Mouse (Mus musculus) heart, adult 2 months (tissue): ENCODE results near the gene Srcin1. TPM values are rescaled to one million over a fixed set of nuclear protein-coding genes. Genes with fewer than 3 reads are reported as not detected.

Source experiments
- DNase-seq, 2 experiments: peaks; one replicate each; pipeline ENCODE4 v3.0.0; 2021
- H3K27ac ChIP-seq: fragments of 200-600 bp; 2 replicates; pipeline ENCODE4 v1.8.1; 2022
- H3K27me3 ChIP-seq: fragments of 200-500 bp; 2 replicates; pipeline ENCODE4 v1.6.1; 2012; ENCODE audit warnings: mild to moderate bottlenecking, low read length, inconsistent platforms, mixed read lengths; ENCODE audit not compliant: control insufficient read depth, insufficient read depth
- H3K36me3 ChIP-seq: fragments of 200-500 bp; 2 replicates; pipeline ENCODE4 v1.6.1; 2012; ENCODE audit warnings: low read length, inconsistent platforms; ENCODE audit not compliant: control insufficient read depth, insufficient read depth
- H3K4me1 ChIP-seq: fragments of 200-500 bp; 2 replicates; pipeline ENCODE4 v1.6.1; 2011; ENCODE audit warnings: low read length; ENCODE audit not compliant: control insufficient read depth, insufficient read depth
- H3K4me3 ChIP-seq: fragments of 200-600 bp; 2 replicates; pipeline ENCODE4 v1.8.1; 2022
- H3K79me2 ChIP-seq: fragments of 200-500 bp; replicated peaks from 2 replicates; pipeline ENCODE4 v1.6.1; 2012; ENCODE audit warnings: mild to moderate bottlenecking, inconsistent platforms, low read length, moderate library complexity, mixed read lengths; ENCODE audit not compliant: control insufficient read depth, insufficient read depth
- H3K9ac ChIP-seq: fragments of 200-500 bp; 2 replicates; pipeline ENCODE4 v1.6.1; 2012; ENCODE audit warnings: low read depth, mild to moderate bottlenecking, control low read depth, inconsistent platforms, low read length, mixed read lengths
- CTCF ChIP-seq: fragments of 200-600 bp; IDR thresholded peaks from 2 replicates; pipeline ENCODE4 v1.8.1; 2022; ENCODE audit warnings: antibody characterized with exemption, mild to moderate bottlenecking, moderate library complexity
- EP300 ChIP-seq: fragments of 200-500 bp; IDR thresholded peaks from 2 replicates; pipeline ENCODE4 v1.6.1; 2011; ENCODE audit warnings: low read depth, low read length, control low read depth; ENCODE audit not compliant: insufficient read depth
- POLR2A ChIP-seq: fragments of 200-500 bp; IDR thresholded peaks from 2 replicates; pipeline ENCODE4 v1.6.1; 2011; ENCODE audit warnings: mild to moderate bottlenecking, low read depth, low read length, control low read depth; ENCODE audit not compliant: insufficient read depth
- WGBS: fragments of 180-500 bp; shearing (Covaris S2); methylation state at CpG from one replicate; pipeline ENCODE4 v1.1.7; 2018; 5-methylcytosine and 5-hydroxymethylcytosine counted together
- intact Hi-C: fragments of 180-260 bp; cut with DNase I; formaldehyde crosslinking; loops from one replicate; pipeline ENCODE4 v1.15.1; 2025
- polyA plus RNA-seq: library from polyadenylated mRNA; depleted of rRNA; stranded (reverse); fragments of >200 nt; gene quantifications from 2 replicates; pipeline ENCODE4 v1.2.3, GENCODE M21; 2012
- total RNA-seq, 2 experiments: library from RNA; stranded (reverse); gene quantifications; 2 replicates each; pipeline ENCODE4 v1.2.3; 2021

Gene Srcin1
- total and polyA plus RNA-seq, 3 experiments = 0.13 to 0.36 (median 0.31) TPM

GRCm38 (mm10) chr11:97502846-97503245, 73.1 kb downstream of the Srcin1 start:
- intact Hi-C loops = no loop called here
- H3K27ac ChIP-seq = no peak overlapping the region
- TF ChIP-seq CTCF (no peak), POLR2A (no peak), EP300 (no peak)
- 80% methylated on average over 4 of the region's 4 CpGs for WGBS
- no peak overlapping the region for H3K9ac ChIP-seq
- H3K4me3 ChIP-seq = no peak overlapping the region
- no peaks in the 10 kb centered on the region for H3K27me3 ChIP-seq
- DNase-seq = no peak
- H3K4me1 ChIP-seq = no peaks in the 10 kb centered on the region
- no peaks in the 10 kb centered on the region for H3K36me3 ChIP-seq
- no peaks in the 10 kb centered on the region for H3K79me2 ChIP-seq

DNA sequence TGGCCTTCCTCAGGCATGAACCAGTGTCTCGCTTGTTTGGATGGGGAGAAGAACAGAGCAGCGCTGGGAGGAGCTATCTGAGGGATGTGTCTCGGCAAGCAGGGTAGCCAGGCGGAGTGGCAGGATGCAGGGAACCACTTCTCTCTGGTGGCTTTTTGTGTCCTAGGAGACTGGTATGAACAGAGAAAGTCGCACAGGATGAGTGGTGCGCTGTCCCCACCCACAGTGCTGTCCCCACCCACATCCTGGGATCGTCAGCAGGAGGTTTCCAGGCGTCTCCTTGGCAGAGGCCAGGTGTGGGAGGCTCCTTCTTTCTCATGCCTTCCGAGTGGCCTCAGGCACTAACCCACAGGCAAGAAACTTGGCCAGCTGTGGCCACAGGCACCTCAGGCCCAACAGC, 73.6 kb downstream of the Srcin1 start:
- no peak for TF ChIP-seq CTCF
- TF ChIP-seq POLR2A = no peak
- no peak for TF ChIP-seq EP300
- WGBS = 43% methylated on average over 9 of the region's 9 CpGs
- Histone ChIP-seq H3K79me2 (no peaks in the 10 kb centered on the region), H3K4me3 (no peak overlapping the region), H3K36me3 (no peaks in the 10 kb centered on the region), H3K4me1 (no peaks in the 10 kb centered on the region), H3K27ac (no peak overlapping the region), H3K9ac (no peak overlapping the region), H3K27me3 (no peaks in the 10 kb centered on the region)
- intact Hi-C loops = no loop called here
- no peak for DNase-seq

DNA sequence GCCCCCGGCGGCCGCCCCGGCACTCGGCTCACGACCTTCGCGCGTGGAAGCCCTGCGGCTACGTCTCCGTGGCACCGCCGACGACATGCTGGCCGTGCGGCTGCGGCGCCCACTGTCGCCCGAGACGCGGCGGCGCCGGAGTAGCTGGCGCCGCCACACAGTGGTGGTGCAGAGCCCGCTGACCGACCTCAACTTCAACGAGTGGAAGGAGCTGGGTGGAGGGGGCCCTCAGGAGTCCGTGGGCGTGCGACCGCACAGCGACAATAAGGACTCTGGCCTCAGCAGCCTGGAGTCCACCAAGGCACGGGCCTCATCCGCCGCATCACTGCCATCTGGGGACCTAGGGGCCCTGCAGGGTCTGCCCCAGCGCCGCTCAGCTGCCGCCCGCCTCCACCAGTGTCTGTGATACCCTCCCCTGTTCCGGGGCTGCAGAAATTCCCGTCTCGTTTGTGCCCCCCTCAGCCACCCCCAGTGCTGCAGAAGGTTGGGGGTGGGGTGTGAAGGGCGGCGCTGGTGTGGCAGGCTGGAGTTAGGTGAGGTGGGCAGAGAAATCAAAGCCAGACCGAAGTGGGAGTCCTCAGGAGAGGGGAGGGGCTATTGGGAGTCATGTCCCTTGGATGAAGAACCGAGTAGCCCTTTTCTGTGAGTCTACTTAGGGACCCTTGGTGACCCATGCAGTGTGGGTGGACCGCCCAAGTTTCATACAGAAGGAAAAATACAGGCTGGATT, 75.1 kb downstream of the Srcin1 start:
- 88% methylated on average over 51 of the region's 51 CpGs for WGBS
- Histone ChIP-seq H3K4me3 (no peak overlapping the region), H3K4me1 (no peaks in the 10 kb centered on the region), H3K9ac (no peak overlapping the region), H3K79me2 (no peaks in the 10 kb centered on the region), H3K27me3 (no peaks in the 10 kb centered on the region), H3K27ac (no peak overlapping the region), H3K36me3 (no peaks in the 10 kb centered on the region)
- intact Hi-C loops = no loop called here
- DNase-seq = no peak
- TF ChIP-seq POLR2A (no peak), EP300 (no peak), CTCF (no peak)

- intact Hi-C loops = no loop called here
- H3K27me3 ChIP-seq = no peaks in the 10 kb centered on the region
- TF ChIP-seq POLR2A = no peak
- no peak for TF ChIP-seq EP300
- TF ChIP-seq CTCF = no peak
- WGBS = 82% methylated on average over 88 of the region's 88 CpGs
- H3K4me3 ChIP-seq = no peak within 1 kb of the TSS
- no peaks in the 10 kb centered on the region for H3K79me2 ChIP-seq
- no peak within 1 kb of the TSS for H3K27ac ChIP-seq
- no peaks in the 10 kb centered on the region for H3K36me3 ChIP-seq
- DNase-seq = no peak
- no peak within 1 kb of the TSS for H3K9ac ChIP-seq
- H3K4me1 ChIP-seq = no peaks in the 10 kb centered on the region
Observed at GRCm38 (mm10) chr11:97499865-97500719, 75.9 kb downstream of the Srcin1 start, which contains the start of gene 4933428G20Rik. Gene 4933428G20Rik, minus strand, starts transcription at chr11:97500340.

- no peak for DNase-seq
- 94% methylated on average over 4 of the region's 4 CpGs for WGBS
- TF ChIP-seq EP300 = no peak
- TF ChIP-seq POLR2A = no peak
- no peak for TF ChIP-seq CTCF
- H3K4me3 ChIP-seq = no peak overlapping the region
- H3K36me3 ChIP-seq = no peaks in the 10 kb centered on the region
- no peaks in the 10 kb centered on the region for H3K4me1 ChIP-seq
- H3K27me3 ChIP-seq = no peaks in the 10 kb centered on the region
- no peak overlapping the region for H3K9ac ChIP-seq
- intact Hi-C loops = no loop called here
- no peak overlapping the region for H3K27ac ChIP-seq
- H3K79me2 ChIP-seq = no peaks in the 10 kb centered on the region
Observed at GRCm38 (mm10) chr11:97497543-97497942, 78.4 kb downstream of the Srcin1 start.

DNA sequence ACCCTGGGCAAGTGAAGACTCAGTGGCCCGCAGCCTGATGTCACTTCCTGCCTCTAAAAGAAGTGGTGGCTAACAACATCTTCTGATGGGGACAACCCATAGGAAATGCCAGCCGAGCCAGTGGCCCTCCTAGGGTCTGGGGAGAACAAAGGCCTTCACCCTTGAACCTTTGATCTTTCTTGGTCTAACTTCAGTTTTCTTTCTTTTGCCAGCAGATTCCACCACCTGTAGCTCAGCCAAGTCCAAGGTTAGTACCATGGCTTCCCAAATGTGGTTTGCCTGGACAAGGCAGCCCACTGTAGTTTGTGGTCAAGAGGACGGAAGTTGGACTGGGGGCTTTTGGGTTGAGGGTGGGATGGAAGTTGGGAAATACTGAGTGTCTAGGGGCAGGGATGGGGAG, 83.2 kb downstream of the Srcin1 start:
- no peak for DNase-seq
- H3K27ac ChIP-seq = no peak overlapping the region
- intact Hi-C loops = no loop called here
- WGBS = 85% methylated on average over 3 of the region's 3 CpGs
- H3K36me3 ChIP-seq = no peaks in the 10 kb centered on the region
- H3K4me1 ChIP-seq = no peaks in the 10 kb centered on the region
- no peaks in the 10 kb centered on the region; the same call in 1 of the 2 replicates for H3K79me2 ChIP-seq
- no peaks in the 10 kb centered on the region for H3K27me3 ChIP-seq
- H3K4me3 ChIP-seq = no peak overlapping the region
- no peak for TF ChIP-seq CTCF
- TF ChIP-seq EP300 = no peak
- TF ChIP-seq POLR2A = no peak
- H3K9ac ChIP-seq = no peak overlapping the region
